Mouse (Mus musculus): ENCODE measurements at regions not wholly inside any gene's neighbourhood (a gene's known extent, or its start where the extent isn't known, plus 50 kb on each side); places are given as distances from the start of the nearest gene placed in this dataset.

- DNase-seq, result no peak
- intact Hi-C loops (cut with DNase I), result no loop called here
Measured at GRCm38 (mm10) chr12:12452086-12452485, 190.1 kb downstream of the Fam49a start.

GRCm38 (mm10) chr12:12446768-12447167 lies 184.8 kb downstream of the Fam49a start:
- no peak for DNase-seq
- intact Hi-C loops (cut with DNase I), result no loop called here

- intact Hi-C loops (cut with DNase I), result no loop called here
- no peak for DNase-seq
Measured at GRCm38 (mm10) chr12:12446281-12446680, 184.3 kb downstream of the Fam49a start.

GRCm38 (mm10) chr12:12442872-12443271 lies 180.9 kb downstream of the Fam49a start:
- intact Hi-C loops (cut with DNase I), result no loop called here
- no peak for DNase-seq

GRCm38 (mm10) chr12:12436379-12436778 lies 174.4 kb downstream of the Fam49a start:
- intact Hi-C loops (cut with DNase I), result no loop called here

GRCm38 (mm10) chr12:12432597-12432996 lies 170.7 kb downstream of the Fam49a start:
- intact Hi-C loops (cut with DNase I), result no loop called here
- no peak for DNase-seq

More at GRCm38 (mm10) chr12:12436379-12436778, 174.4 kb downstream of the Fam49a start:
- DNase-seq, result peak in 1 of 2 experiments; percentile 11

Measured in heart, postnatal 14 days (tissue).